Mouse (Mus musculus) heart, postnatal 0 days (tissue): ENCODE measurements around the gene Frmd8.

Source experiments
- CTCF ChIP-seq: IDR thresholded peaks from 2 replicates; pipeline ENCODE4 v1.5.1; 2016; ENCODE audit warnings: antibody characterized with exemption, control low read depth, low read depth
- EP300 ChIP-seq: IDR thresholded peaks from 2 replicates; pipeline ENCODE4 v1.6.1; 2016; ENCODE audit warnings: antibody characterized with exemption, low read depth

DNA sequence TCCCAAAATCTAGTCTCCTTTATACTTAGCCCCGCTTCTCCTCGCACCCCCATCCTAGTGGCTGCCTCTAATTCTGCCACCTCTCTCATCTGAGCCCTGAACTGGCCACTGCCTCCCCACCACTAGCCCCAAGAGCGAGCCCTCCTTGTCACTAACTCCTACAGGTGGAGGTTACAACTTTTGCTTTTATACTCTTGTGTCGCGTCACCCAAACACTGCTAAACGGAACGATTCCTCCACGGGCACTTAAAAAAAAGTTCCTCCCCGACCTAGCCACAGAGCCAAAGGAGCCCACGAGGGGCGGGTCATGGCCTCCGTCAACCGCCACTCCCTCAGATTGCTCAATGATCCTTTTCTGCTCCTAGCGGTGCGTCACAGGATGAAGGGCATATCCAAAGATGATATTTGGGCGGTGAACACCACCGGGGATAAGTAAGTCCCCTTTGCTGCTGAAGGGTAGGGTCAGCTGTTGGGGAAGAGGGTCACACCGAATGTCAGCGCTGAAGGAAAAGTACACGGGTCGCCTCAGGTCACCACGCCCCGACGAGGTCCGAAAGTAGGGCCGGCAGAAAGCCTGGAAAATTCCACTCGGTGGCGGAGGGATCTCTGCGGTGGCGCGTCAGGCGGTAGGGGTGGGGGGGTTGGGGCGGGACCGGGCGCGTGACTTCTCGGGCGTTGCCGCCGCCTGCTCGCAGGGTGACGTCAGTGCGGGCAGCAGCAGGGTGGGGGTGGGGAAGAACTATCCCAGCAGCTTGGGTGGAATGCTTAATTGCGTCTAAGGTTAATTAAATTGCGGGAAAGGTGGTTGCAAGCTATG lies 29.5 kb downstream of the Frmd8 start:
- peak; percentile 92; the same call in 1 of the 2 replicates for TF ChIP-seq EP300
- no peak for TF ChIP-seq CTCF
